Mouse (Mus musculus): Measurements from ENCODE around the gene Gm11487. TPM values are rescaled to one million over a fixed set of nuclear protein-coding genes. Genes with fewer than 3 reads are reported as not detected.

Gm11487 gene
- polyA plus RNA-seq (2015; fragmentation: Nextera tagmentation; extraction: Ambion mirVana): not detected in 2 replicates

GRCm38 (mm10) chr4:73404972-73405371 is at the start of gene Gm11487:
Gene Gm11487 (minus strand): TSS chr4:73405072.

Other genes starting within 250 kb of the Gm11487 start
- not detected in 2 replicates for gene Gm11238, start 202.8 kb upstream of the Gm11487 start, polyA plus RNA-seq (2015; fragmentation: Nextera tagmentation; extraction: Ambion mirVana)
- not detected in 2 replicates for gene Gm11237, start 217.9 kb upstream of the Gm11487 start, polyA plus RNA-seq (2015; fragmentation: Nextera tagmentation; extraction: Ambion mirVana)
- not detected in 2 replicates for gene Gm11236, start 233.0 kb upstream of the Gm11487 start, polyA plus RNA-seq (2015; fragmentation: Nextera tagmentation; extraction: Ambion mirVana)